Mouse (Mus musculus): Measurements from ENCODE around the gene 1700023F06Rik.

DNA sequence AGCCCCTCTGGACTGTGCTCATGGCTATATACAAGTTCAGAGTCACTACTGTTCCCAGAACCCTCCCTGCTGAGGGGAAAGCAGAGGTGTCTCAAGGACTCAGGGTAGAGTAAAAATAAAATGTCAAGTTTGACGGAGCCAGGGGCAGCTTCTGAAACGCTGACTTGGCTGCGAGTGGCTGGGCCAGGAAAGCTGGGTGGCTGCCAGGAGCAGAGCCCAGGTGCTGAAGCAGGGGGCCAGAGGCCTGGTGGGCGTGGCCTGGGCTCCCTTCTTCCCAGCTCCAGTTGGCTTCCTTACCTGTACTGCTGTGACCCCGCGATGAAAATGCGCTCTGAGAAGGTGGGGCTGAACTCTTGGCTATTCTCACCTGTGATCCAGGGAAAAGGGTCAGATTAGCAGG is 32.4 kb upstream of the 1700023F06Rik start:
- no peak for TF ChIP-seq TAL1 (IDR thresholded peaks at IDR 0.05; ENCODE audit: low read length)
- no peak for TF ChIP-seq GATA1 (IDR thresholded peaks at IDR 0.05; ENCODE audit: low read length)
